In genomic region chr11:64442119-64442518, GRCm38 (mm10) we compare ENCODE assay signal across 7 mouse cellular contexts. TPM values are rescaled to one million over a fixed set of nuclear protein-coding genes. Genes with fewer than 3 reads are reported as not detected.
A peak's percentile ranks its signal among the peaks of the same experiment; 100 is the strongest.
DNase-seq lines count a peak whose midpoint lies in the region; ATAC-seq lines count a peak whose summit lies in the region.

No protein-coding gene starts in this region.

- no peak overlapping the region for H3K27ac ChIP-seq in kidney, embryonic 16.5 days (ENCODE audit: low read length)
- H3K27ac ChIP-seq in midbrain, embryonic 10.5 days (replicated peaks) = no peak overlapping the region

- H3K4me2 ChIP-seq in kidney, embryonic 16.5 days (replicated peaks; ENCODE audit: low read depth, low read length) = peak overlapping the region; percentile 36; the same call in 1 of the 2 replicates

- H3K4me3 ChIP-seq in kidney, embryonic 16.5 days (ENCODE audit: low read length) = no peak overlapping the region
- H3K4me3 ChIP-seq in midbrain, embryonic 10.5 days = no peak overlapping the region

- WGBS in kidney, embryonic 16.5 days = 30% methylated on average over 8 of the region's 8 CpGs
- WGBS in midbrain, embryonic 10.5 days = 40% methylated on average over 8 of the region's 8 CpGs

- peaks cover 26% of the 10 kb centered on the region for H3K27me3 ChIP-seq in kidney, embryonic 16.5 days (ENCODE audit: insufficient read depth, low read length)
- H3K27me3 ChIP-seq in midbrain, embryonic 10.5 days (ENCODE audit: low read depth, poor library complexity, severe bottlenecking) = peaks cover 33% of the 10 kb centered on the region

- H3K4me1 ChIP-seq in kidney, embryonic 16.5 days (ENCODE audit: insufficient read depth, low read length) = 0 out of 2 replicates have a peak, but pooled peaks cover 4% of the 10 kb centered on the region
- H3K4me1 ChIP-seq in midbrain, embryonic 10.5 days = peaks cover 26% of the 10 kb centered on the region

- DNase-seq in ovary, postnatal 14 days (ENCODE audit: low spot score) = peak; percentile 52
- no peak for DNase-seq in ovary, postnatal 36 days (ENCODE audit: low spot score)
- DNase-seq in adipocyte (ENCODE audit: low spot score) = peak; percentile 70
- peak; percentile 80 for DNase-seq in forelimb bud, embryonic 11.5 days (ENCODE audit: low read depth, low spot score)
- peak; percentile 38 for DNase-seq in midbrain, embryonic 10.5 days (ENCODE audit: low spot score)

- no peak overlapping the region for H3K9ac ChIP-seq in kidney, embryonic 16.5 days (replicated peaks; ENCODE audit: low read length)

- H3K36me3 ChIP-seq in kidney, embryonic 16.5 days (ENCODE audit: insufficient read depth, low read length) = no peaks in the 10 kb centered on the region
- H3K36me3 ChIP-seq in midbrain, embryonic 10.5 days = no peaks in the 10 kb centered on the region

- H3K9me3 ChIP-seq in kidney, embryonic 16.5 days (ENCODE audit: low read length) = no peaks in the 10 kb centered on the region
- H3K9me3 ChIP-seq in midbrain, embryonic 10.5 days (replicated peaks) = no peaks in the 10 kb centered on the region

- no peak for ATAC-seq in kidney, embryonic 16.5 days (ENCODE audit: low FRiP score, low TSS enrichment)
- no peak for ATAC-seq in megakaryocyte progenitor cell, adult 5-6 weeks (replicated peaks; ENCODE audit: poor library complexity)

RNA-seq across cellular contexts. Expression of gene F930015N05Rik, which starts 5.7 kb away (rescaled TPM):
- 0.22 and 0.25 TPM in 2 replicates for polyA plus RNA-seq in kidney, embryonic 16.5 days (2015; fragmentation: Nextera tagmentation; extraction: Ambion mirVana)
- polyA plus RNA-seq in midbrain, embryonic 10.5 days (2016; fragmentation: Nextera tagmentation; extraction: Ambion mirVana) = 1.9 and 2.3 TPM in 2 replicates
- not detected in 2 replicates for total RNA-seq in megakaryocyte progenitor cell, adult 5-6 weeks (2015)
- not detected in 2 replicates for total RNA-seq in megakaryocyte progenitor cell, adult 5-6 weeks (2017)

RNA-seq across cellular contexts. Expression of gene Hs3st3a1, which starts 7.0 kb away (rescaled TPM):
- polyA plus RNA-seq in kidney, embryonic 16.5 days (2015; fragmentation: Nextera tagmentation; extraction: Ambion mirVana) = 1.6 and 1.9 TPM in 2 replicates
- 1.7 and 1.9 TPM in 2 replicates for polyA plus RNA-seq in midbrain, embryonic 10.5 days (2016; fragmentation: Nextera tagmentation; extraction: Ambion mirVana)
- not detected in 2 replicates for total RNA-seq in megakaryocyte progenitor cell, adult 5-6 weeks (2015)
- total RNA-seq in megakaryocyte progenitor cell, adult 5-6 weeks (2017) = not detected in 2 replicates
